Mouse (Mus musculus): ENCODE data around the gene Pcyt2. TPM values are rescaled to one million over a fixed set of nuclear protein-coding genes. Genes with fewer than 3 reads are reported as not detected.
A peak's percentile ranks its signal among the peaks of the same experiment; 100 is the strongest.

Gene Pcyt2
- polyA plus RNA-seq, 1 experiment from 2014 or later = 126 TPM

- peaks cover 11% of the 10 kb centered on the region; the same call in 1 of the 2 replicates for H3K4me1 ChIP-seq (replicated peaks; ENCODE audit: control insufficient read depth, insufficient read depth, low read length)
- H3K9ac ChIP-seq (ENCODE audit: low read length) = no peak overlapping the region
- no peak for ATAC-seq (replicated peaks; ENCODE audit: low FRiP score)
- H3K9me3 ChIP-seq (ENCODE audit: control insufficient read depth, low read length) = no peaks in the 10 kb centered on the region
- H3K36me3 ChIP-seq (ENCODE audit: control insufficient read depth, insufficient read depth, low read length) = no peaks in the 10 kb centered on the region; the same call in 1 of the 2 replicates
- no peak for DNase-seq (ENCODE audit: low spot score)
- H3K27ac ChIP-seq (ENCODE audit: low read depth, low read length) = no peak overlapping the region
- H3K4me3 ChIP-seq (ENCODE audit: low read depth, low read length) = no peak overlapping the region
- H3K27me3 ChIP-seq (ENCODE audit: control insufficient read depth, insufficient read depth, low read length) = no peaks in the 10 kb centered on the region
- H3K4me2 ChIP-seq (ENCODE audit: low read depth, low read length, severe bottlenecking) = no peak overlapping the region
- WGBS = 95% methylated on average over 6 of the region's 6 CpGs
Observed at GRCm38 (mm10) chr11:120615167-120615566, 2.6 kb downstream of the Pcyt2 start.

- no peaks in the 10 kb centered on the region; the same call in 1 of the 2 replicates for H3K36me3 ChIP-seq (ENCODE audit: control insufficient read depth, insufficient read depth, low read length)
- whole genome bisulfite sequencing = 89% methylated on average over 8 of the region's 8 CpGs
- H3K9ac ChIP-seq (ENCODE audit: low read length) = no peak overlapping the region
- no peak overlapping the region for H3K27ac ChIP-seq (ENCODE audit: low read depth, low read length)
- no peak overlapping the region for H3K4me3 ChIP-seq (ENCODE audit: low read depth, low read length)
- peaks cover 11% of the 10 kb centered on the region; the same call in 1 of the 2 replicates for H3K4me1 ChIP-seq (replicated peaks; ENCODE audit: control insufficient read depth, insufficient read depth, low read length)
- no peak overlapping the region for H3K4me2 ChIP-seq (ENCODE audit: low read depth, low read length, severe bottlenecking)
- DNase-seq (ENCODE audit: low spot score) (no peak), ATAC-seq (replicated peaks; ENCODE audit: low FRiP score) (no peak)
- H3K27me3 ChIP-seq (ENCODE audit: control insufficient read depth, insufficient read depth, low read length) = no peaks in the 10 kb centered on the region
- no peaks in the 10 kb centered on the region for H3K9me3 ChIP-seq (ENCODE audit: control insufficient read depth, low read length)
Observed at GRCm38 (mm10) chr11:120613976-120614375, 3.8 kb downstream of the Pcyt2 start.

GRCm38 (mm10) chr11:120613481-120613972 is 4.2 kb downstream of the Pcyt2 start:
- no peak for ATAC-seq (replicated peaks; ENCODE audit: low FRiP score)
- no peaks in the 10 kb centered on the region; the same call in 1 of the 2 replicates for H3K36me3 ChIP-seq (ENCODE audit: control insufficient read depth, insufficient read depth, low read length)
- H3K4me3 ChIP-seq (ENCODE audit: low read depth, low read length) = no peak overlapping the region
- peak; percentile 51 for DNase-seq (ENCODE audit: low spot score)
- no peaks in the 10 kb centered on the region for H3K9me3 ChIP-seq (ENCODE audit: control insufficient read depth, low read length)
- no peaks in the 10 kb centered on the region for H3K27me3 ChIP-seq (ENCODE audit: control insufficient read depth, insufficient read depth, low read length)
- no peak overlapping the region for H3K9ac ChIP-seq (ENCODE audit: low read length)
- WGBS = 86% methylated on average over 10 of the region's 10 CpGs
- peaks cover 11% of the 10 kb centered on the region; the same call in 1 of the 2 replicates for H3K4me1 ChIP-seq (replicated peaks; ENCODE audit: control insufficient read depth, insufficient read depth, low read length)
- no peak overlapping the region for H3K4me2 ChIP-seq (ENCODE audit: low read depth, low read length, severe bottlenecking)
- H3K27ac ChIP-seq (ENCODE audit: low read depth, low read length) = no peak overlapping the region

GRCm38 (mm10) chr11:120612763-120613162 is 5.0 kb downstream of the Pcyt2 start:
- peaks cover 13% of the 10 kb centered on the region; the same call in 1 of the 2 replicates for H3K4me1 ChIP-seq (replicated peaks; ENCODE audit: control insufficient read depth, insufficient read depth, low read length)
- H3K4me2 ChIP-seq (ENCODE audit: low read depth, low read length, severe bottlenecking) = no peak overlapping the region
- H3K27me3 ChIP-seq (ENCODE audit: control insufficient read depth, insufficient read depth, low read length) = no peaks in the 10 kb centered on the region
- DNase-seq (ENCODE audit: low spot score) (peak; percentile 87), ATAC-seq (replicated peaks; ENCODE audit: low FRiP score) (0 out of 2 replicates have a peak, but pooled peaks have one; percentile 11)
- no peak overlapping the region for H3K9ac ChIP-seq (ENCODE audit: low read length)
- no peaks in the 10 kb centered on the region for H3K9me3 ChIP-seq (ENCODE audit: control insufficient read depth, low read length)
- 47% methylated on average over 6 of the region's 6 CpGs for WGBS
- H3K36me3 ChIP-seq (ENCODE audit: control insufficient read depth, insufficient read depth, low read length) = no peaks in the 10 kb centered on the region; the same call in 1 of the 2 replicates
- H3K4me3 ChIP-seq (ENCODE audit: low read depth, low read length) = no peak overlapping the region
- H3K27ac ChIP-seq (ENCODE audit: low read depth, low read length) = no peak overlapping the region

- Histone ChIP-seq H3K27ac (ENCODE audit: low read depth, low read length) (no peak overlapping the region), H3K9ac (ENCODE audit: low read length) (no peak overlapping the region), H3K4me2 (ENCODE audit: low read depth, low read length, severe bottlenecking) (no peak overlapping the region), H3K4me1 (replicated peaks; ENCODE audit: control insufficient read depth, insufficient read depth, low read length) (peaks cover 2% of the 10 kb centered on the region; the same call in 1 of the 2 replicates), H3K9me3 (ENCODE audit: control insufficient read depth, low read length) (no peaks in the 10 kb centered on the region), H3K36me3 (ENCODE audit: control insufficient read depth, insufficient read depth, low read length) (no peaks in the 10 kb centered on the region; the same call in 1 of the 2 replicates), H3K4me3 (ENCODE audit: low read depth, low read length) (no peak overlapping the region), H3K27me3 (ENCODE audit: control insufficient read depth, insufficient read depth, low read length) (no peaks in the 10 kb centered on the region)
- 79% methylated on average over 9 of the region's 9 CpGs for WGBS
- DNase-seq (ENCODE audit: low spot score) = peak; percentile 50
- no peak for ATAC-seq (replicated peaks; ENCODE audit: low FRiP score)
Observed at GRCm38 (mm10) chr11:120610477-120611046, 7.2 kb downstream of the Pcyt2 start.

- Histone ChIP-seq H3K4me3 (ENCODE audit: low read depth, low read length) (no peak overlapping the region), H3K36me3 (ENCODE audit: control insufficient read depth, insufficient read depth, low read length) (no peaks in the 10 kb centered on the region; the same call in 1 of the 2 replicates), H3K9me3 (ENCODE audit: control insufficient read depth, low read length) (no peaks in the 10 kb centered on the region), H3K27ac (ENCODE audit: low read depth, low read length) (no peak overlapping the region), H3K27me3 (ENCODE audit: control insufficient read depth, insufficient read depth, low read length) (no peaks in the 10 kb centered on the region), H3K9ac (ENCODE audit: low read length) (peak overlapping the region; percentile 8; the same call in 1 of the 2 replicates), H3K4me1 (replicated peaks; ENCODE audit: control insufficient read depth, insufficient read depth, low read length) (peaks cover 2% of the 10 kb centered on the region; the same call in 1 of the 2 replicates), H3K4me2 (ENCODE audit: low read depth, low read length, severe bottlenecking) (no peak overlapping the region)
- DNase-seq (ENCODE audit: low spot score) (peak; percentile 59), ATAC-seq (replicated peaks; ENCODE audit: low FRiP score) (no peak; the same call in 1 of the 2 replicates)
- 34% methylated on average over 8 of the region's 8 CpGs for WGBS
Observed at GRCm38 (mm10) chr11:120609250-120609649, 8.5 kb downstream of the Pcyt2 start.

GRCm38 (mm10) chr11:120608241-120609034 is 9.3 kb downstream of the Pcyt2 start, which contains the start of gene Npb:
TSS of gene Npb (plus strand) at chr11:120608477.
- Histone ChIP-seq H3K4me1 (replicated peaks; ENCODE audit: control insufficient read depth, insufficient read depth, low read length) (peaks cover 2% of the 10 kb centered on the region; the same call in 1 of the 2 replicates), H3K9ac (ENCODE audit: low read length) (peak within 1 kb of the TSS; percentile 37), H3K27me3 (ENCODE audit: control insufficient read depth, insufficient read depth, low read length) (no peaks in the 10 kb centered on the region), H3K36me3 (ENCODE audit: control insufficient read depth, insufficient read depth, low read length) (peaks cover under 1% of the 10 kb centered on the region; the same call in 1 of the 2 replicates), H3K27ac (ENCODE audit: low read depth, low read length) (no peak within 1 kb of the TSS), H3K9me3 (ENCODE audit: control insufficient read depth, low read length) (no peaks in the 10 kb centered on the region), H3K4me3 (ENCODE audit: low read depth, low read length) (peak within 1 kb of the TSS; percentile 16; the same call in 1 of the 2 replicates), H3K4me2 (ENCODE audit: low read depth, low read length, severe bottlenecking) (peak within 1 kb of the TSS; percentile 40)
- DNase-seq (ENCODE audit: low spot score) (peak; percentile 63), ATAC-seq (replicated peaks; ENCODE audit: low FRiP score) (0 out of 2 replicates have a peak, but pooled peaks have one; percentile 19)
- 4% methylated on average over 45 of the region's 45 CpGs for WGBS

- Histone ChIP-seq H3K4me3 (ENCODE audit: low read depth, low read length) (no peak overlapping the region), H3K36me3 (ENCODE audit: control insufficient read depth, insufficient read depth, low read length) (peaks cover 2% of the 10 kb centered on the region; the same call in 1 of the 2 replicates), H3K4me2 (ENCODE audit: low read depth, low read length, severe bottlenecking) (no peak overlapping the region), H3K27ac (ENCODE audit: low read depth, low read length) (no peak overlapping the region), H3K9ac (ENCODE audit: low read length) (no peak overlapping the region), H3K27me3 (ENCODE audit: control insufficient read depth, insufficient read depth, low read length) (no peaks in the 10 kb centered on the region), H3K4me1 (replicated peaks; ENCODE audit: control insufficient read depth, insufficient read depth, low read length) (peaks cover 2% of the 10 kb centered on the region; the same call in 1 of the 2 replicates), H3K9me3 (ENCODE audit: control insufficient read depth, low read length) (no peaks in the 10 kb centered on the region)
- ATAC-seq (replicated peaks; ENCODE audit: low FRiP score) (no peak), DNase-seq (ENCODE audit: low spot score) (no peak)
- WGBS = 80% methylated on average over 4 of the region's 4 CpGs
Observed at GRCm38 (mm10) chr11:120606764-120607163, 11.0 kb downstream of the Pcyt2 start.
